Mouse (Mus musculus) ZHBTc4 (cell line): ENCODE results near the gene Rad21l.

ENCODE experiments used
- DNase-seq: peaks from one replicate; pipeline ENCODE4 v3.0.0-alpha.2; 2011; ENCODE audit warnings: low read depth, low spot score

The Rad21l gene

DNA sequence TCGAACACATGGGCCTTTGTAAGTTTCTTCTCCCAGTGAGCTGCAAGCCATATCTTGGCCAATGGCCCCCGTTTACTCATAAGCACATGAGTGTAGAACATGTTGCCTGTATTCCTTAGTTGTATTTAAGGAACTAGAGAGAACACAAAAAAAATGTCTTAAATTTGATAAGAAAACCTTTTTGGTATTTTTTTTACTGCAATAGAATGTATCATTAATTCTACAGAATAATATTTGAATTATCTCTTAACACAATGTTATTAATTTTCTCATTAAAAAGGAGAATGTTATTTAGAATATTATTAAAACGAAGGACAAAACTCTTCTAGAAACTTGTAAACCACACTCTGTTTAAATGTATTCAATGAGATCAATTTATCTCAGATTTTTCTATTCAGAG lies at the start of gene Rad21l:
Rad21l (minus strand) TSS at position 101 of the 400 bp plus-strand sequence.
- no peak for DNase-seq

DNA sequence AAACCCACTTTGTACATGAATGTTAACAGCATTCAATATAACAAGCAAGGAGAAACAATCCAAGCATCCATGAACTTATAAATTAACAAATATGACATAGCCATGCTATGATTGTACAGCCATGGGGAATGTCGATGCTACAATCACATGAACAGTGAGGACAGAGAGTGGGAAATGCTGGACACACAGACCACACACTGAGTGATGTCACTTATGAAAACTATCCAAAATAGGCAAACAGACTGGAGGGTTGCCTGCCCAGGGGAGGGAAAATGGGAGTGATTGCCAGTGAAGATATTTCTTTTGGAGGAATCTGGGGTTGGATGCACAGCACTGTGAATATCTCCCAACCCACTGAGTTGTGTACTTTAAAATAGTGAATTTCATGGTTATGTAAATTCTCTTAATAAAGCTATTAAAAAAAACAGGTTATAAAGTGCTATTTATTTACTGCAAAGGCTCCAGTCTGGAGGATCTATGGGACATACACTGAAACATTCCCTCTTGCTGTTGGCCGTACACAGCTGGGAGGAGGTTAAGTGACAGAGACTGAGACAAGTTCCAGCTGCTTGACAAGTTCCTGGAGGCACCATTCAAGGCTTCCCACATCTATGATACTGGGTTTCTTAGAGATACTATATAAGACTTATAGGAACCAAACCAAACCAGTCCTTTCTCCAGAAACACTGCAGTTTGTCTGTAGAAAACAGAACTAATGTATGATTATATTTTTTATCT lies 48.2 kb upstream of the Rad21l start:
- DNase-seq, result no peak

DNA sequence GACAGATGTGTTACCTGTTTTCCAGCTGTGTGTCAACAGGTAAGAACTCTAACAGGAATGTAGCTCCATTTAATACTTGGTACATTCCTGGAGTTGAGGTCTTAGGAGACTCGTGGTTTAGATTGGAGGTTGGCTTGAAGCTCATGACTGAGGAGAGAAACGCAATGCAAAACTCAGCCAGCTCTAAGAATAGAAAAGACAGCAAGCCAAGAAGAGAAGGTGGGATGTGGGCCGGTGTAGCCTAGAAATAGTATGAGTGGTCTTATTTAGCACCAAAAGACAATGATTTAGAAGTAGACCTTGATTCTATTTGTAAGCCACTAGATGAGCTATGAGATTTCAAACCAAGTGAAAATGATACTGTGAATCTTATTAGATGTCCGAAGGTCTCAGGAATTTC lies 47.2 kb upstream of the Rad21l start:
- DNase-seq, result no peak

DNA sequence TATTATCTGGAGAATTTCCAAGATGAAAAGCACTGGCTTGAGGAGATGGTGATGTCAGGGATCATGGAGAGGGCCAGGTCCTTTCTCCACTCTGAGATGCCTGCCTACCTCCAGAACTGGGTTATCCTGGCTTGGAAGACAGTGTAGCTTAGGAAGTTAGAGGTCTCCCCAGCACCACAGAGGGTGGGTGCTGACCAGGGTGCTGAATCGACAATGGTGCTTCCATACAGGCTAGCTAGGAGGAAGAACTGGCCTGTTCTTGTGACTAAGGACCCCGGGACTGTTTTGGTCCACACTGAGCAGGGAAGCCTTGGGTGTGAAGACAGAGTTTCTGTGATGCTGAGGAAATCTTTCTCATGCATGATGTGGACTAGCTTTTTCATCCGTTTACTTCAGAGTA lies 44.3 kb upstream of the Rad21l start:
- peak; percentile 62 for DNase-seq

DNA sequence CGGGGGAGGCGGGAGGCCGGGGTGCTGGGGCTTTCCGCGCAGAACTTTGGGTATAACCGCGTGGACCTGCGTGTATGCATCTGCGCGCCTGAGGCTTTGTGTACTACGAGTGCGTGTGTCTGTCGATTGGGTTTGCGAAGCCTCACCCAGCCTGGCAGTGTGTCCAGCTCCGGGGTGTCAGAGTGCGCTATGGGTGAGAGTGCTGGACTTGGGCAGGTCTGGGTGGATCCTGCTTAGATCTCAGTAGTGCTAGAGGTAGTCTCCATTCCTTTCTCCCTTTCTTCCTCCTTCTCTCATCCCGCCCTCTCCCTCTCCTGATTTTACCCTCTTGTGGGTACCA lies 34.5 kb upstream of the Rad21l start:
- peak; percentile 33 for DNase-seq

DNA sequence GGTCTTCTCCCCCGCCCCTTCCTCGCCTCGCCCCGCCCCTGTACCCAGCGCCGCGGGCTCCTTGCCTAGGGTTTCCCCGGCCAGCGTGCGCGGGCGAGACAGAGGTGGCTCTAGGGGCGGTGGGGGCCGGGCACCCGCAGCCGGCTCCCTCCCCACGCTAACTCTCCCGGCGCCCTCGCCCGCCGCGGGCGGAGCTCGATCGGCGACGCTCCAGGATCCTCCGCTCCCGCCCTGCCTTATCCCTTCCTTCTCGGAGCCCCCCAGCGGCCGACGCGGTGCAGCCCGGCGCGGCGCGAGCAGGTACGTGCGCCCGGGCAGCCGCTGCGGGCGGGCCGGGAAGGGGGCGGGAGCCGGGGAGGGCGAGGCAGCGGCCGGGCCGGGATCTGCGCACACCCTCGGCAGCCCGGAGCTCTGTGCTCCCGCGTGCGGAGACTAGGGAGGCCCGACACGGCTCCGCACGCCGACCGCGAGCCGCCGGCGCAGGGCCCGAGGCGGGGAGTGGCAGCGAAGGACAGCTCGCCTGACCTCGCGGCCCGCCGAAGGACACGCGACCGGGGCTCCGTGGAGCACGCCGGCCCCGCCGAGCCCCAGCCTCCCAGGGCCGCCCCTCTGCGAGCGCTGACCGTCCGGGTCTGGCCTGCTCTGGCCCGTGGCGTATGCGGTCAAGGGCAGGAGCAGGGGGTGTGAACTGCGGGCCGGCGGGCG lies 34.0 kb upstream of the Rad21l start:
- peak; percentile 64 for DNase-seq

DNA sequence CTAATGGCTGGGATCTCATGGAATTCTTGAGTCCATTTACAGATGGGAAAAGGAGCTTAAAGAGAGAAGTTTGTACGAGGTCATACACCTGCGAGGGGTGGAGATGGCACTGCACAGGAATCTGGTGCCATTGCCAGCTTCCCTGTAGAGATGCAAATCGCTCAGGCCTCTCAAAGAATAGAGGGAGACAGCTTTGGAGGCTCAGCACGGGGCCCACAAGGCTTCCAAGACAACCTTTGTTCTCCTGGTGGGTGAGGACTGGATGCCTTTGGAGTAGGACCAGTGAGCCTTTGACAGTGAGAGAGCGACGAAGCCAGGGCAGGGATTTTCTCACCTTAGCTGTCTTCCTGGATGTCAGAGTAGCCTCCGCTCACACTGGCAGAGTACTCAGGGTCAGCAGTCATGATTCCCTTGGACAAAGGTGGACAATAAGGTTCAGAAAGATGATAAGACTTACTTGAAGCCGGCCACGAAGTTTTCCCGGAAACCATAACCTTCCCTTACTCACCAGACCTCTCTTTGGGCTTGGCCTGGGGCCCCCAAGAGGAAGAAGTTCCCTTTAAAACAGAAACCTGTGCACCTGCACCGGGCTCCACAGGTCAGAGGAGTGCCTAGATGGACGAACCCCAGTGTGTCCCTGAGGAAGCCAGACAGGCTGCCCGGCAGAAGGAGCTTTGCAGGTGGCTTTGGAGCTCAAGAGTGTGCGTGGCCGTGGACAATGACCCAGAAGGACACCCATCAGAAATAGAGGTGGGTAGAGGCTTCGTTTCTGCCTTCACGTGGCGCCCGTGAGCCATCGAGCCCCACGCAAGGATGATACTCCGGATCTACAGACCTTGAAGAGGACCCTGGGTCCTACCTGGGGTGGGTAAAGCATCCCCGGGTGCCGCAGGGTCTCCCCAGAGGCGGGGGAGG lies 33.2 kb upstream of the Rad21l start, which contains the start of gene Tmem74b:
Tmem74b (plus strand) TSS at position 778 of the 915 bp plus-strand sequence.
- DNase-seq, result peak; percentile 76

DNA sequence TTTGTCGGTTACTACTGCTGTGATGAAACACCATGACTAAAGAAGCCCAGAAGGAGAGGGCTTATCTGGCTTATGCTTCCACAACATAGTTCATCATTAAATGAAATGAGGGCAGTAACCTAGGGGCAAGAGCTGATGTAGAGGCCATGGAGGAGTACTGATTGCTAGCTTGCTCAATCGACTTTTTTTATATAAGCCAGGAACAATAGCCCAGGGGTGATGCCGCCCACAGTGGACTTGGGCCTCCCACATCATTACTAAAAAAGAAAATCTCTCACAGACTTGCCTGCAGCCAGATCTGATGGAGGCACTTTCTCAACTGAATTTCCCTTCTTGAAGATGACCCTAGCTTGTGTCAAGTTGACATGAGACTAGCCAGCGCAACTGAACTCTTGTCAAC lies 14.6 kb upstream of the Rad21l start:
- no peak for DNase-seq

DNA sequence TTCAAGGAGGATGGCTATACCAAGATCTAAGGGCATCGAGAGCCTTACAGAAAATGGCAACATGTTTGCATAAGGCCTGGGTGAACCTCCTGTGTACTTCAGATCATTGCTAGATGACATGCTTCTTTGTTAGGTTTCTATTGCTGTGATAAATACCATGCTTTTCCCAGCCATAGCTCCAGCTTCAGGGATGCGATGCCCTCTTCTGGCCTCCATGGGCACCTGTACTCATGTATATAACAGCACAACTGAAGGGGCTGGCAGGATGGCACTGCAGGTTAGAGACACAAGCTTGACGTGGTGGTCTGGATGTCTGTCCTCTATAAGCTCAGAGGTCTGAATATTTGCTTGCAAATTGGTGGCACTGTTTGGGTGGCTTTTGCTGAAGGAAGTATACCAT lies 14.0 kb upstream of the Rad21l start:
- peak; percentile 16 for DNase-seq

DNA sequence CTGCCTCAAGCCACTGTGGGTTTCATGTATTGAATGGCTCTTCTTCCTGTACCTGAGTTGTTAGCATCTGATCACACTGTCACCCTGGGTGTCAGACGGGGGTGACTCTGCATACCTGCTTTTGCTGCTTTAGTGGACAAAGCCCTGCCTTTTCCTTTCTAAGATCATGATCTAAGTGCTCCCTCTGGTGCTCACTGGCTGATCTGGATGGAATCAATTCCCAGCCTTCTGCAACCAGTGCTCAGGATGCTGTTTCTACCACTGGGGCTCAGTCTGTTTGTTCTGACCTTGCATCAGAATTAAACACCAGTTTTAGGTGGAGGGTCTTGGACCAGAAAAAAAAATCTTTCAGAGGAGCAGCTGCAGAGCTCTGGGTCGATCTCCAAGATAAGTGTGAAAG lies 7.9 kb upstream of the Rad21l start:
- DNase-seq, result no peak

DNA sequence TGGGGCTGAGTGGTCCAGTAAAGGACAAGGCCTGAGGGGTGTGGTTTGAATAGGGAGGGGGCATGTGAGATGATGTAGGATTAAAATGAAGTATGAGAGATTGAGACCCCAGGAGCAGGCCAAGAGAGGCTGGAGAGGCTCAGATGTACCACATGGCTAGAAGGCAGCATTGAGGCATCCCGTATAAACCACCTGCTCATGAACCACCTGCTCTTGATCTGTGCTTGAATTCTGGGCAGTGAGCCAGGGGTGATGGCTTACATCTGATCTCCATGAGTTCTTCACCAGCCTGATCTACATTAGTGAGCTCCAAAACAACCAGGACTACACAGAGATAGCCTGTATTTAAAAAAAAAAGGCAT lies 2.6 kb upstream of the Rad21l start:
- DNase-seq, result no peak

DNA sequence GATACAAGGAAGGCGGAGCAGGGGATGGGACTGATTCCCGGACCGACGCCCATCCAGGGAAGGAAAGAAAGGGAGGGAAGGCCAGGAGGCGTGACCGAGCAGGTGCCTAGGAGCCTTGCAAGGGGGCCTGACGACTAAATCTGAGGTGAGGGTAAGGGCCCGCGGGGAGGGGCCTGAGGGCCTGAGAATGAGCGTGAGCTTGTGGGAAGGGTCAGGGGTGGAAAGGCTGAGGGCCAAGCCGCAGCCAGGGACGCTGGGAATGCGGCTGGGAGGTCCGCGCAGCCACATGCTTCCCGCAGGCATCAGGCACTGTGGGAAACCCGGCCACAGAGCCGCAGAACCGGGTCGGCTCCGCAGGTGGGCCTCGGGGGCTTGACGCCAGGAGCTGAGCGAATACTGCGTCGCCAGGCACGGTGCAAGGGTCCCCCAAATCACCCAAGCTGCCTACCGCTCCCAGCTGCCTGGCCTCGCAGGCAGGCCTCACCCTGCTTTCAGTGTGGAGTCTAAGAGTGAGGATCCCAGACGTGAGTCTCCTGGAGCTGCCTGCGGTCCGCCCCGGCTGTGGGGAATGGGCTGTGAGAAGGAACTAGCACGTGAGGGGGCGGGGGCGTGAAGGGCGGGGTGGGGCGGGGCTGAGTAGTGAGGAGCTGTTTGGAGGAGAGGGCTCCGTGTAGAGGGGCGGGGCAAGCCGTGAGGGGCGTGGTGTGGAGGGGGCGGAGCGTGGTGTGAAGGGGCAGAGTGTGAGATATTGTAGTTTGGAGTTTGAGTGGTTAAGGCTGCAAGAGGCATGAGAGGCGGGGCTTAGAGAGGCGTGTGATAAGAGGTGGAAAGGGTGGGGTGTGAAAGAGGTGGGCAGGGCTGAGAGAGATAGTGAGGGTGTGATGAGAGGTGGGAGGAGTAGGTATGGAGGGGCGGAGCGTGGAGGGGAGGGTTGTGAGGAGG lies 2.0 kb upstream of the Rad21l start:
- peak; percentile 59 for DNase-seq

DNA sequence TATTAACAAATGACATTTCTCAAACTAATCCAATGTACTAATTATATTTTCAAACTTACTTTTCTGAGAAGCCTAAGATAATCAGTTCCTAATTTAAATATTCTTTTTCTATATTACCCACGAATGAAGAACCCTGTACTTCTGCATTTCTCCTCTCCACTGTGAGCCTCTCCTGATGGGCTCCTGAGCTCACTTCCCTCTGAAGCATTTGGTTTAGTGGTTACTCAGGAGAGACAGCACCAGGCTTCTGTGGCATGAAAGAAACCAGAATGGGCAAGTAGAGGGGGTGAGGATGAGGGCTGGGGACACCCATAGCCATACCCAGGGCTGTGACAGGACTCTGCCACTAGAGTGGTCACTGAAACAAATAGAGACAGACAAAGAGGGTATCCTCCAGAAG lies 16.3 kb downstream of the Rad21l start:
- no peak for DNase-seq

DNA sequence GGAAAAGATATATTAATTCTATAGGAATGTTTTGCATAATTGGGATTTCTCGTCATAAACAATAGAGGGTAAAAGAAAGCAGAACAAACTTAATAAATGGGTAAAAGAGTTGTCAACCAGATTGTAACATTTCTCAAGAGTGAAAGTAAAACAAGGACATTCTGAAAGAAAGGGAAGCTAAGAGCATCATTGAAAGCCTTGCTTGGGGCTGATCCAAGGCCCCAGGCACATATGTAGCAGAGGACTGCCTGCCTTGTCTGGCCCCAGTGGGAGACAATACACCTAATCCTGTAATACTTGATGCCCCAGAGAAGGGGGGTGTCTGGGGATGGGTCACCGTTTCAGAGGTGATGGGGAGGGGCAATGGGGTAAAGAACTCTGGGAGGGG lies 32.3 kb downstream of the Rad21l start:
- no peak for DNase-seq

DNA sequence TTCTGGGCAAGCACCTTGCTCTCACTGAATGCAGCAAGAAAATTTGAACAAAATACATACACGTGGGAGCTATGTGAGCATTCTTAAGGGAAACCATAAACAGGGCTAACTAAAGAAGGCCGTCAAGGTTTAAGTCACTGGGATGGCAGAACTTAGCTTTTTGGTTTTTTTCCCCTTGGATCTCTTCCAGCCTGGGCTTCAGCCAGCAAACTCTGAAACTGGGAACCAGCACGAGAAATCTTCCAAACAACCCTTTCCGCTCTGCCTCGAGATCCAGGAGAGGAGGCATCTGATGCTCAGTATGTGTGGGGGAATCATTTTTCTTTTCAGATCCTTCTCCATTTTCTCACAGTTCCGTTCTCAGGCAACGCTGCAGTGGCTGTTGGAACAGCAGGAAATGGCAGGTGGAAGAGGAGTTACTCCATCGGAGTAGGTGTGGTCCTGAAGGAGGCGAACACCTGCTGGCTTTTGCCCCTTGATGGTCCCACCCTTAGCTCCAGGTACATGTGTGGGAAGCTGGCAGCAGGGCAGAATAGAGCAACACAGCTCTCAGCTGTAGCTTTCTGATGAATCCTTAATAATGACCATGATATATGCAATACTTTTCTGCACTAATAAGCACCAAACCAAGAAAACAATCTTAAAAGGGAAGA lies 32.8 kb downstream of the Rad21l start:
- DNase-seq, result no peak

DNA sequence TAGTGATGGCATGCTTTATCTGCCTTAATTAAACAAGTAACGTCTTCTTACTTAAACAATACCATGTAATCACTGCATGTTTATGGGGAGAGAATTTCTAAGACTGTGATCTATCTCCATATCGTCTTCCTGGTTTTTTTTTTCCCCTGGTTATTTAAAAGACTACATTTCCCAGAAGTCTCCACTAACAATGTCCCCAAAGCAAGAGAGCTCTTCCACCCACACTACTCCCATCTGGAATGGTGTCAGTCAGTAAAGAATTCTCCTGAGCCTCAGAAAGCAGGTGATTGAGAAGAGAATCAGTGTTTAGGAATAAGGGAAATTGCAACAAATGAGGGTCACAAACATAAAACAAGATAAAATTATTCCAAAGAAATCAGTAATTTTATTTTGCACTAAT lies 33.4 kb downstream of the Rad21l start:
- DNase-seq, result no peak

DNA sequence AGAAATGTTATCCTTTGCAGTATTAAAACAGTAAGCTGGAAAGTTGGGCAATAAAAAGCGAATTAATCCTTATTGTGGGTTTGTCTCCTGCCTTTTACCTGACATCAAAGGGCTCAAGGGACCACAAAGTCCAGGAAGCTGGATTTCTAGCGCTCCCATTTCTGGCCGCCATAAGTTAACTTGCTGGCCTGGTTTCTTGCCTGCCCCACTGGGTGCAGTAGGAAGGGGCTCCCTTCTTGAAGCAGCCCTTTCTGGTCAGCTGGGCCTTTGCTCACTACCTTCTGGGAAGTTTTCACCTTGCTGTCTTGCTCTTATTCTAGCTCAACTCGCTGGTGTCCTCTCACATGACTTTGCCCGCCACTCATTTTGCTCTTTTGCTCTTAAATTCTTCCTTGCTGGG lies 35.4 kb downstream of the Rad21l start:
- no peak for DNase-seq

DNA sequence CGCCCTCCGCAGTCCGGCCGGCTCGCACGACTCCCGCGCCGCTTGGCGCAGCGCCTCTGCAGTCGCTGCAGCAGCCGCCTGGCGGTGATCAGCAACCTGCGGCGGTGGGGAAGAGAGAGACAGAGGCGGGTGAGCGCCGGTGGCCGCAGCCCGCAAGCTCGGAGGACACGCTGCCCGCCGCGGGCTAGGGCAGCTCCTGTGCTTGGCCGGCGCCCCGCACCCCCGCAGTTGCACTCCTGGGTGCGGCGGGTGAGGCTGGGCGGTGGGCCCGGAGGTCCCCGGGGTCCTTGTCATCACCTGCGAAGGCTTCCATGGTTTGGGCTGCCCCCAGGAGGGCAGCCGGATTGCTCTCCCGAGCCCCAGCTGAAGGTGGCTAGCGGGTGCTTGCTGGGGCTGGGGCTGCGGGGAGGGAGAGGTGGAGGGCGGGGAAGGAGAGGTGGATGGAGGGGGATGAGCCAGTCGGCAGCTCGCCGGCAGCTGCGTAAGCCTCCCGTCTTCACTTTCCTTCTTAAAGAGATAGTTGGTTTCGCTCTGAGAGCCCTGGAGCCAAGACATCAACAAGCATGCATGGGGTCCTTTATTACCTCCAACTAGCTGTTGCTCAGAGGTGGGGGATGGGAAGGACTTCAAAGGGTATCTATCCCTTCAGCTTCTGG lies 36.0 kb downstream of the Rad21l start, which contains the start of gene Snph:
Snph (minus strand) TSS at position 435 of the 656 bp plus-strand sequence.
- DNase-seq, result peak; percentile 59

DNA sequence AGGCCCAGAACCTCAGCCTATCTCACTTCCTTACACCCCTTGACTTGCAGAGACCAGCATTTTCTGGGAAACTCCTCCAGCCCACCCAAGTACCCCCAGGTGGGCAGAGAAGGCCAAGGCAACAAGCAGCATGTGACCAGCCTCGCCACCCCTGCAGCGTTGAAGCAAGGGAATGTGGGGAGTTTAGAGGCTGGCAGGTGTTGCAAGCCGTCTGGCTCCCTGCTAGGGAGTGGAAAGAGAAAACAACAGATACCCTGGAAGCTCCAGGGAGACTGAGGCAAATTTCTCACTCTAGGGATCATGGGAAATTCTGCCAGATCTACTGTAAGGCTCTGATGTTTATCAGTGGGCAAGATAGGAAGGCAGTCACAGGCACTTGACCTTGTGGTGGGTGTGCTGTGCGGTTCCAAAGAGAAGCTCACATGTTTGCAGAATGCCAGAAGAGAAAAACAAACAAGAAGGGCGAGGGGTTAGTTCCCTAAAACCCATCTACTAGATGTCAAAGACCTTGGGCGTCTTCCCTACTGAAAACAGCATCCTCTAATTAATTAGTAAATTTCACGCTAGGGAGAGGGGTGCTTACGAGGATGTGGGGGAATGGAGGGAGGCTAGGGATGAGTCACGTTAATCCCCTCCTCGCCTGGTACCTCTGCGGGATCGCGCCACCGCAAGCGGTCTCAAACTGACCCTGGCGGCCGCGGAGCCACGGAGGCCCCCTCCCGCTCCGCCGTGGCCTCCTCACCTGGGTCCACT lies 36.8 kb downstream of the Rad21l start:
- no peak for DNase-seq
